Mouse (Mus musculus) forebrain, embryonic 14.5 days (tissue): ENCODE measurements around the gene Luc7l2. TPM values are rescaled to one million over a fixed set of nuclear protein-coding genes. Genes with fewer than 3 reads are reported as not detected.
A peak's percentile ranks its signal among the peaks of the same experiment; 100 is the strongest.
"Not testable (repeated sequence)": the region's sequence is repeated elsewhere in the genome, so short reads cannot be mapped to it uniquely, and the experiment has no call there.

Source experiments
- ATAC-seq: fragments of 200-750 bp; cut with Nextera tagmentation; 2 replicates; pipeline ENCODE4 v1.8.0; 2017; ENCODE audit warnings: mild to moderate bottlenecking, moderate library complexity
- DNase-seq: peaks from one replicate; pipeline ENCODE4 v3.0.0-alpha.2; 2015; ENCODE audit warnings: low spot score
- H3K27ac ChIP-seq: fragments of 300-500 bp; sonication (generic); 2 replicates; pipeline ENCODE4 v1.5.1; 2014; ENCODE audit warnings: low read depth, mild to moderate bottlenecking, control low read depth, low read length, moderate library complexity
- H3K27me3 ChIP-seq: fragments of 300-500 bp; sonication (generic); replicated peaks from 2 replicates; pipeline ENCODE4 v1.6.1; 2014; ENCODE audit warnings: low read length, control low read depth, mixed read lengths; ENCODE audit not compliant: control insufficient read depth, insufficient read depth
- H3K36me3 ChIP-seq: fragments of 300-500 bp; sonication (generic); 2 replicates; pipeline ENCODE4 v1.6.1; 2014; ENCODE audit warnings: low read length, control low read depth; ENCODE audit not compliant: control insufficient read depth, insufficient read depth
- H3K4me1 ChIP-seq: fragments of 300-500 bp; sonication (generic); 2 replicates; pipeline ENCODE4 v1.6.1; 2014; ENCODE audit warnings: antibody characterized with exemption, low read length, control low read depth; ENCODE audit not compliant: control insufficient read depth, insufficient read depth
- H3K4me2 ChIP-seq: fragments of 300-500 bp; sonication (generic); 2 replicates; pipeline ENCODE4 v1.6.1; 2014; ENCODE audit warnings: mild to moderate bottlenecking, control low read depth, low read length
- H3K4me3 ChIP-seq: fragments of 300-500 bp; sonication (generic); 2 replicates; pipeline ENCODE4 v1.5.1; 2014; ENCODE audit warnings: low read depth, low read length, control low read depth
- H3K9ac ChIP-seq: fragments of 300-500 bp; sonication (generic); 2 replicates; pipeline ENCODE4 v1.6.1; 2014; ENCODE audit warnings: mild to moderate bottlenecking, low read length, control low read depth, moderate library complexity
- H3K9me3 ChIP-seq: fragments of 300-500 bp; sonication (generic); replicated peaks from 2 replicates; pipeline ENCODE4 v1.6.1; 2016; ENCODE audit warnings: low read length, control low read depth, mixed read lengths; ENCODE audit not compliant: control insufficient read depth
- WGBS: fragments of 180-500 bp; shearing (Covaris S2); extraction: QIAGEN DNeasy Blood & Tissue Kit; methylation state at CpG from one replicate; pipeline ENCODE4 v1.1.7; 2014; 5-methylcytosine and 5-hydroxymethylcytosine counted together
- polyA plus RNA-seq: library from polyadenylated mRNA; unstranded; fragments of >200 nt; fragmentation: Nextera tagmentation; extraction: Ambion mirVana; gene quantifications from 2 replicates; pipeline ENCODE4 v1.2.1, GENCODE M21; 2014

Luc7l2 gene
- polyA plus RNA-seq, 1 experiment from 2014 or later = 22.8 TPM

GRCm38 (mm10) chr6:38549840-38550239 is 1.3 kb upstream of the Luc7l2 start:
- H3K4me3 ChIP-seq, H3K9me3 ChIP-seq, H3K27ac ChIP-seq, ATAC-seq, H3K4me1 ChIP-seq, DNase-seq, H3K36me3 ChIP-seq, H3K27me3 ChIP-seq: not testable (repeated sequence)
- H3K9ac ChIP-seq = peak overlapping the region; percentile 90; the same call in 1 of the 2 replicates
- H3K4me2 ChIP-seq = peak overlapping the region; percentile 80
- WGBS = 82% methylated on average over 6 of the region's 6 CpGs

DNA sequence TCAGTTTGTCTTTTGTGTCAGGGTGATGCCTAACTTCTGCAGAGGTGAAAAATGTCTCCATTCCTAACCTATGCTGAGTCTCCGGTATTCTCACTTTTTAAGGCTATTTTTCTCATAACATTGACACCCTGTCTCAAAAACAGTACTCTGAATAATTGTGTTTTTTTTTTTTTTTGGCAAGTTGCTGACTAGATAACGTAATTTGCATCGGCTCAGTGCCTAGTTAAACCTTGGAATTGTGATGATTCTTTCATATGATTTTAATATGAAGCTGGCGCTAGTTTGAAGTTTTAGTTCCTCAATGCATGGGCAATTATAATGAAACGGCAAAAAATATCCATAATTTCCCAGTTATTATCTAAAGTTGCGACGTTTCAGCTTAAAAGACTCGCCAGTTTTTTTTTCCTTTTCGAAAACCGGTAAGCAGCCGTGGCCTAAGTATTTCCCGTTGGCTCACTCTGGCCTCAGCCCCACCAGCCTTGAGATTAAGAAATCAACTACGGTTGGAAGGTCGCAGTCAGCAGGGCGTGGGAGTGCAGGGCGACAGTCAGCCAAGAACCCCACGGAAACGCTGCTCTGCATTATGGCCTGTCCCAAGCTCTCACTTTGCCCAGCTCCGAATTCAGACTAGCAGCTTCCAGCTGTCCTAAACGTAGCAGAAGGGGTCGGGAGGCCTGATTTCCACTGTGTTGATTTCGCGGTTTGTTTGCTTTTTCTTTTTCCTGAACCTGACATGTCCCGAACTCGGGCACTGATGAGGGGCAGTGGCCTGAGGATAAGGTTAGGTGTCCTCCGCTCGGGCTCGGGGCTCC is 678 bp upstream of the Luc7l2 start:
- Histone ChIP-seq H3K36me3 (no peaks in the 10 kb centered on the region), H3K27me3 (no peaks in the 10 kb centered on the region), H3K4me3 (peak overlapping the region; percentile 67), H3K9me3 (no peaks in the 10 kb centered on the region), H3K4me2 (peak overlapping the region; percentile 80), H3K9ac (peak overlapping the region; percentile 90), H3K4me1 (no peaks in the 10 kb centered on the region), H3K27ac (peak overlapping the region; percentile 95)
- DNase-seq (peak; percentile 59), ATAC-seq (peak; percentile 11)
- 8% methylated on average over 28 of the region's 28 CpGs for WGBS

- Histone ChIP-seq H3K36me3 (no peaks in the 10 kb centered on the region), H3K4me1 (no peaks in the 10 kb centered on the region), H3K27ac (peak overlapping the region; percentile 99), H3K27me3 (no peaks in the 10 kb centered on the region), H3K4me3 (peak overlapping the region; percentile 67), H3K4me2 (peak overlapping the region; percentile 57), H3K9ac (peak overlapping the region; percentile 90), H3K9me3 (no peaks in the 10 kb centered on the region)
- DNase-seq = peak; percentile 99
- WGBS = under 1% methylated on average over 31 of the region's 32 CpGs
- peak; percentile 95 for ATAC-seq
Measured at GRCm38 (mm10) chr6:38551989-38552635, 978 bp downstream of the Luc7l2 start.

DNA sequence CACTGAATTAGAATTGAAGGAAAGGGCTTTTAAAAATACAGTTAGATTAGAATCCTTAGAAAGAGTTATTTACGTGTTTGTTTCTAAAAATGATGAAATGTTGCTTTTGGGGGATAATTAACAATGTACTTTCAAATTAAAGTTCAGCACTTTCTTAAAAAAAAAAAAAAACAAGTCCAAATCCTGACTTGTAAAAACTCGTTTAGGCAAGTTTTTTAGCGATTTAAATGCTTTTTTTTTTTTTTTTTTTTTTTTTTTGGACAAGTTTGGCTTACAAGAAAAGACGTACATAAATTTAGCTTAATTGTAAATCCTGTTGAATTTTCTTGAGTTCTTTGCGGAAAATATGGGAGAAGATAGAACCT is 1.5 kb downstream of the Luc7l2 start:
- H3K27me3 ChIP-seq = no peaks in the 10 kb centered on the region
- H3K4me1 ChIP-seq = no peaks in the 10 kb centered on the region
- peak overlapping the region; percentile 57 for H3K4me2 ChIP-seq
- no peaks in the 10 kb centered on the region for H3K36me3 ChIP-seq
- no peak overlapping the region for H3K27ac ChIP-seq
- WGBS = 27% methylated on average over 5 of the region's 5 CpGs
- no peak overlapping the region; the same call in 1 of the 2 replicates for H3K9ac ChIP-seq
- ATAC-seq (no peak), DNase-seq (no peak)
- no peaks in the 10 kb centered on the region for H3K9me3 ChIP-seq
- peak overlapping the region; percentile 67 for H3K4me3 ChIP-seq

DNA sequence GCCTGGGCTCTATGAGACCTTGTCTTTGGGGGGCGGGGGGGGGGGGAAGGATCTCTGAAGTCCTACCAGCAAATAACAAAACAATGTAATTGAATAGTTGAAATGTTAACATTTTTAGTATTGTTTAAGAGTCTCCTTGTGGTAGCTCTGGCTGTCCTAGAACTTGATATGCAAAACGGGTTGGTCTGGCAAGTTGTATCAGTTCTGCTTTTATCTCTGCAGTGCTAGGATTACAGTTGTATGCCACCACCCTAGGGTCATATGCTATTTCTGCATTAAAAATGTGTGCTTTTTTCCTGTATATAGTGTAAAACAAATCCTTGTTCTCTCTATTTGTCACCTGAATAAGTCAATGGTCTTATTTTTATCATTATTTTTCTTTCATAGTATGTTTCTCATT is 25.0 kb downstream of the Luc7l2 start:
- Histone ChIP-seq H3K27ac (no peak overlapping the region), H3K27me3 (no peaks in the 10 kb centered on the region), H3K9me3 (no peaks in the 10 kb centered on the region), H3K9ac (no peak overlapping the region), H3K4me2 (no peak overlapping the region), H3K4me1 (no peaks in the 10 kb centered on the region), H3K36me3 (peaks cover 48% of the 10 kb centered on the region), H3K4me3 (no peak overlapping the region)
- ATAC-seq (no peak), DNase-seq (no peak)
- 95% methylated on average over 2 of the region's 2 CpGs for WGBS

- H3K9ac ChIP-seq = no peak overlapping the region
- DNase-seq = no peak
- 96% methylated on average over 3 of the region's 3 CpGs for WGBS
- no peak overlapping the region for H3K27ac ChIP-seq
- peaks cover 40% of the 10 kb centered on the region for H3K36me3 ChIP-seq
- no peak for ATAC-seq
- no peaks in the 10 kb centered on the region for H3K4me1 ChIP-seq
- H3K4me3 ChIP-seq = no peak overlapping the region
- H3K4me2 ChIP-seq = no peak overlapping the region
- H3K27me3 ChIP-seq = no peaks in the 10 kb centered on the region
- no peaks in the 10 kb centered on the region for H3K9me3 ChIP-seq
Measured at GRCm38 (mm10) chr6:38580112-38580857, 29.2 kb downstream of the Luc7l2 start.

DNA sequence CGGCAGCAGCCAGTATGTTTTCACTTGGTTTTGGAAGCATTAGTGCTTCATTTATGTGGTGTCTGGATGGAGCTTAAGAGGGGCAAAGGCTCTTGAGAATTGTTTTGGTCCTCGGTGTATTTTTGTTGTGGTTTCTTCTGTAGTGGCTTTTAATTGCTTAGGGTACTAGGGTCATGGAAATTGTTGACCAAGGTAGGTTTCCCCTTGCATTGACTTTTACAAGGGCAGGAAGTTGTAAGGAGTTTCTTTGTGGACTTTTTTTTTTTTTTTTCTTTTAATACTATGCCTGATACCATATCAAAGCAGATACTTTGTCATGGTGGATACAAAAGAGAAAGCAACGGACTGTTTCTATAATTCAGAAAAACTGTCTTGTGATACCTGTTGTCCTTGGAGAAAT is 30.6 kb downstream of the Luc7l2 start:
- H3K4me1 ChIP-seq = no peaks in the 10 kb centered on the region
- DNase-seq (no peak), ATAC-seq (no peak)
- H3K9ac ChIP-seq = no peak overlapping the region
- no peak overlapping the region for H3K4me3 ChIP-seq
- peaks cover 47% of the 10 kb centered on the region for H3K36me3 ChIP-seq
- 91% methylated on average over 3 of the region's 3 CpGs for WGBS
- H3K27me3 ChIP-seq = no peaks in the 10 kb centered on the region
- H3K9me3 ChIP-seq = no peaks in the 10 kb centered on the region
- no peak overlapping the region for H3K4me2 ChIP-seq
- H3K27ac ChIP-seq = no peak overlapping the region

- Histone ChIP-seq H3K36me3 (peaks cover 63% of the 10 kb centered on the region), H3K27me3 (no peaks in the 10 kb centered on the region), H3K4me2 (no peak overlapping the region), H3K4me3 (no peak overlapping the region), H3K9ac (no peak overlapping the region), H3K27ac (no peak overlapping the region), H3K4me1 (no peaks in the 10 kb centered on the region), H3K9me3 (no peaks in the 10 kb centered on the region)
- ATAC-seq (no peak), DNase-seq (peak; percentile 3)
- 96% methylated on average over 4 of the region's 4 CpGs for WGBS
Measured at GRCm38 (mm10) chr6:38597481-38597880, 46.3 kb downstream of the Luc7l2 start.
